Mouse (Mus musculus) gastrocnemius, postnatal 10 days (tissue): ENCODE data around the gene Wdsub1. TPM values are rescaled to one million over a fixed set of nuclear protein-coding genes. Genes with fewer than 3 reads are reported as not detected.

Experiments
- DNase-seq: peaks from one replicate; pipeline ENCODE4 v3.0.0; 2021; ENCODE audit warnings: mixed read lengths
- total RNA-seq, 2 experiments: library from RNA; stranded (reverse); gene quantifications; 2 replicates each; pipeline ENCODE4 v1.2.3; 2021

Gene Wdsub1
- total RNA-seq, 2 experiments from 2014 or later: 20.1 to 22.7 TPM

GRCm38 (mm10) chr2:59841189-59841939 lies 41.0 kb downstream of the Wdsub1 start:
- no peak for DNase-seq

GRCm38 (mm10) chr2:59840191-59840590 lies 42.2 kb downstream of the Wdsub1 start:
- no peak for DNase-seq

- DNase-seq: no peak
Observed at GRCm38 (mm10) chr2:59839755-59840154, 42.6 kb downstream of the Wdsub1 start.

GRCm38 (mm10) chr2:59838825-59839224 lies 43.6 kb downstream of the Wdsub1 start:
- DNase-seq: no peak

GRCm38 (mm10) chr2:59831831-59832230 lies 50.6 kb downstream of the Wdsub1 start:
- no peak for DNase-seq

- no peak for DNase-seq
Observed at GRCm38 (mm10) chr2:59830940-59831339, 51.5 kb downstream of the Wdsub1 start.

GRCm38 (mm10) chr2:59830151-59830550 lies 52.2 kb downstream of the Wdsub1 start:
- DNase-seq: no peak

- DNase-seq: no peak
Observed at GRCm38 (mm10) chr2:59829718-59830117, 52.7 kb downstream of the Wdsub1 start.

GRCm38 (mm10) chr2:59828777-59829508 lies 53.4 kb downstream of the Wdsub1 start:
- DNase-seq: peak; percentile 74

GRCm38 (mm10) chr2:59828103-59828655 lies 54.2 kb downstream of the Wdsub1 start:
- DNase-seq: no peak

GRCm38 (mm10) chr2:59825380-59825779 lies 57.0 kb downstream of the Wdsub1 start:
- DNase-seq: no peak

- DNase-seq: peak; percentile 32
Observed at GRCm38 (mm10) chr2:59824289-59824688, 58.1 kb downstream of the Wdsub1 start.

GRCm38 (mm10) chr2:59821044-59821443 lies 61.3 kb downstream of the Wdsub1 start:
- no peak for DNase-seq

- no peak for DNase-seq
Observed at GRCm38 (mm10) chr2:59820088-59820487, 62.3 kb downstream of the Wdsub1 start.

GRCm38 (mm10) chr2:59819415-59819814 lies 63.0 kb downstream of the Wdsub1 start:
- DNase-seq: no peak

GRCm38 (mm10) chr2:59818663-59819062 lies 63.7 kb downstream of the Wdsub1 start:
- no peak for DNase-seq

- no peak for DNase-seq
Observed at GRCm38 (mm10) chr2:59814997-59815396, 67.4 kb downstream of the Wdsub1 start.

- no peak for DNase-seq
Observed at GRCm38 (mm10) chr2:59813457-59813856, 68.9 kb downstream of the Wdsub1 start.

GRCm38 (mm10) chr2:59812641-59813040 lies 69.8 kb downstream of the Wdsub1 start:
- DNase-seq: no peak

- DNase-seq: no peak
Observed at GRCm38 (mm10) chr2:59811247-59811646, 71.1 kb downstream of the Wdsub1 start.

- no peak for DNase-seq
Observed at GRCm38 (mm10) chr2:59810039-59810438, 72.4 kb downstream of the Wdsub1 start.

- DNase-seq: no peak
Observed at GRCm38 (mm10) chr2:59808608-59809007, 73.8 kb downstream of the Wdsub1 start.

- DNase-seq: no peak
Observed at GRCm38 (mm10) chr2:59806038-59806437, 76.4 kb downstream of the Wdsub1 start.
